Mouse (Mus musculus) megakaryocyte, adult 5-6 weeks (primary cell): ENCODE measurements at regions not wholly inside any gene's neighbourhood (a gene's known extent, or its start where the extent isn't known, plus 50 kb on each side); places are given as distances from the start of the nearest gene placed in this dataset.

Experiments
- ATAC-seq: 2 replicates; pipeline ENCODE4 v1.8.0; 2016; ENCODE audit warnings: mild to moderate bottlenecking, inconsistent platforms; ENCODE audit not compliant: poor library complexity, severe bottlenecking

GRCm38 (mm10) chr4:33552856-33553255 is 242.7 kb downstream of the Rngtt start:
- ATAC-seq, result no peak

DNA sequence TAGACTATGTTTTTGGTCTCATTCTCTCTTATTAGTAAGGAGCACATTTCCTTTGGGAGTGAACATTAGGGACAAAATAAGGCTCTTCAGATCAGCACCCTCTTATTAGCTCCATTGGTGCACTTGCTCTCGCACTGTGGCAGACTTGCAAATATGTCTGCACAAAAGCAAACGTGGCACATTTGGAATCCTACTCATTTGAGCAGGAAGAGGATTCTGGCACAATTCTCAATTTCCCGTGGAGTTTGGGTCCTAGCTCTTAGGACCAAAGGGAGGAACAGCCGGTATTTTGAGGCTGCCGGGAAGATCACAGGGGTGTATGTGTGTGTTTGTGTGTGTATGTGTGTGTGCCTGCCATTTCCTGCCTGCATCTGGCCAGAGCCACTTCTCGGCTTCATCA is 244.5 kb downstream of the Rngtt start:
- ATAC-seq, result no peak

DNA sequence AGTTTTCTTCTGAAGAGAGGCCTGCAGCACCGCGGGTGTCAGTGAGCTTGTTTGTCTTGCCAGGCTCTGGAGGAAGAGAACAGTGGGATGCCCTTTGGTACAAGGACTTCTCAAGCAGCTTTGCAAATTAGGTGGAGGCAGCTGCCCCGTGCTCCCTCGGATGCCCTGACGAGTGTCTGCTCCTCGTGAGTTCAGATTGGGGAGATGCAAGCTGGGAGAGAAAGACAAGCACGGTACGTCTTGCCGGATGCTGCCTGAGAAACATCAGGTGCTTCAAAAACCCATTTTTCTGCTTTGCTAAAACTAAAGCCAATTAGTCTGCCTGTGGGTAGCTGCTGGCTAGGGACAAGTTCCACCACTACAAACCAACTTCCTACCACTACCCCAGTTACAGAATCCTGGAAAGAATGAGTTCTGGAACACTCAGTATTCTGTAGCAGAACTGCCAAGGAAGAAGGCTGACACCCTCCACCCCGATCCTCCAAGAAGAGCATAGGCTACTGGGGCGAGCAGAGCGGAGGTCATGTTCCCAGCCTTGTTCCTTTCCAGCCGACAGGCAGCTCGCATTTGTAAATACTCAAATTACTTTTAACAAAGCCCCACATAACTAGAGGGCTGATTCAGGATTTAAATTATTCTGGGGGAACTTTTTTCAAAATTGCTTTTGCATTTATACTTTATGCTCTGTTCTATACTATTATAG is 245.3 kb downstream of the Rngtt start:
- no peak for ATAC-seq

DNA sequence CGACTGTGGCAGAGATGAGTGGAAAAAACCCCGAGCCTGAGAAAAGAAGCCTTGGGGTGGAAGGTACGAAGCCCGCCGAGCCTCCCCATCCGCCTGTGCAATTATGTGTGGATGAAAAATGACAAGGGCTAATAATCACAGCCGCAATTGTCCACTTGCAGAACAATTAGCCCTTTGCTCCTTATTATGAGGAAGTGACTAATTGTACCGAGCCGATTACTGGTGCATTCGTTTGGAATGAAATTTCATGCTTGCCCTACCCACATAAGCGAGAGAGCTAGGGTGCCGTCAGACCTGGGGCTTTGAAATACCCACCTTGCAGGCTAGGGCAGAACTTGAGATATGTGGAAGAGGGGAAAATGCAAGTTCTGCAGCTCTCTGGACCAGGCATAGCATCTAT is 245.9 kb downstream of the Rngtt start:
- ATAC-seq, result no peak

GRCm38 (mm10) chr4:33556661-33557540 is 246.8 kb downstream of the Rngtt start:
- no peak for ATAC-seq

- no peak for ATAC-seq
Observed at GRCm38 (mm10) chr4:33570274-33570673, 260.2 kb downstream of the Rngtt start.

GRCm38 (mm10) chr4:33571351-33571750 is 261.2 kb downstream of the Rngtt start:
- ATAC-seq, result no peak

DNA sequence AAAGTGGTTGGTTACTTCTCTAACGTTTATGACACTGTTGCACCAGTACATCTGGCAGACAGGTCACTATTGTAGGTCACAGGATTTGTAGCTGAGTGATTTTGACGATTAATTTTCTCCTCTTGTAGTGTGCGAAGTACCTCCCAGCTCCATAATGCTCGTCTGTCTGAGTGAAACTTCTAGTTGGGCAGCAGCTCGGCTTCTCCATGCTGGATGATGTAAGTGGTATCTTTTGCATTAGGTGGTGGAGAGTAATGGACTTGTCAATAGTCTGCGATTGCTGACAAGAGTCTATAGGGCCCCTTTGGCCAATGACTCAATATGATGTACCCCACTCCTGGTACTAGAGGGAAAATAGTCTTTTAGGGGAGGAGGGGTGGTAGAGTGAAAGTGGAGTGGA is 267.5 kb downstream of the Rngtt start:
- no peak for ATAC-seq

GRCm38 (mm10) chr4:33580491-33580890 is 270.4 kb downstream of the Rngtt start:
- ATAC-seq, result no peak

GRCm38 (mm10) chr4:33581180-33581591 is 271.1 kb downstream of the Rngtt start:
- ATAC-seq, result no peak

DNA sequence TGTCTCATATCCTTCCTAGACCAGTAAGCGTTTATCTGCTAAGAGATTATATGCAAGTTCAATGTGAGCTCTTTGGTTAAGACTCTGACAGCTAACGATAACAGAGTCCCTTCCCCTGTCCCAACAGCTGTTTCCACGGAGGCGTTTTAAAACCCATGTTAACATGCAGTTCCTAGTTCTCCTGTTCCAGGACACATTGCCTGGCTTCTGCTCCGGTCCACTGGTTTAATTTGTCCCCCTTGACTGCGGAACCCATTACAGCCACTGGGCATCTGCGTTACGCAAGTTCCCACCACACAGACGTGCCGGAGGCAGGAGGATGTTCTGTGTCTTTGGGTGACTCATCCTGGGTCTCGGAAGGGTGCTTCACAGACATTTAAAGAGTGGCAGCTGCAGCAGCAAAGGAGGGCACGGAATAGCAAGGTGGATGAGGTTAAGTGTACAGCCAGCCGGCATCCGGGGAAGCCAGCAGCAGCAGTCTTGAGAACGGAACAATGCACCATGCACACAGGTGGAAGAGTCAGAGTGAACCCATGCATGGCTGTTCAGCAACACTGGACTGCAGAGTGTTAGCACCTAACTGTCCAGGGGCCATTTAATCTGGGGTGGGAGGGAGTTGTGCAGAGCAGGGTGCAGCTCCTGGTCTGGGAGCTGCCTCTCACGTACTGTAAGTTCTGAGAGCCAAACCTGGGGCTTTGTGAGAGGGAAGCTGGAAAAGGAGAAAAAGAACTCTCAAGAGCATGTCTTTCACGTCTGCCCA is 271.8 kb downstream of the Rngtt start:
- ATAC-seq, result peak; percentile 57

DNA sequence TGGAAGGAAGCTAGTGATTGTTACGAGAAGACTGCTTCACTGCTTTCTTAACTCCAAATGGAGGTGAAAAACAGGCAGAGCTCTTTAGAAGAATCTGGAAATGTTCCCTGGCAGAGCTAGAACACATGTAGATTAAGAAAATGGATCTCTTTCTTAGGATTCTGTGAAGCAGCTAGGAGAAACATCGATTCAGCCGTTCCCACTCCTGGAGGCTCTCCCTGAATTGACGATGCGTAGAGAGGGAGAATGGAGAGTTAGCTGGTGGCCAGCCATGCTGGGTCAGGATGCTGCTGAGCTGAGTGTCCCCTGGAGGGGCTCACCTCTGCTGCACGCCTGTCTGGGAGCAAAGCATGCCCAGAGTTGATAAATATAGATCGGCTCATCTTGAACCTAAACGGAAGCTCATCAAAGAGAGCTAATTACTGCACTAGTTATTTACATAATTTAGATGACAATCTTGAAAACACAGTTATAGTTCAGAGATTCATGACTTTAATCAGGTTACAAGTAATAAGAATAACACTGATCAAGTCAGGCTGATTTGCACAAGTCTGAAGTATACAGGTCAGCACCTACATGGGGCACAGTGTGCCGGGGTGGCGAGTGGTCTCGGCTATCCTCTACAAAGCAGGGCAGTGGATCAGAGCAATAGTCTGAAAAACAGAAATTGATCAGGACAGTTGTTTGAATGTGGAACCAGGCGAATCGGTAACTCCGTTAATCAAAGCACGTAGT is 273.0 kb downstream of the Rngtt start:
- no peak for ATAC-seq

DNA sequence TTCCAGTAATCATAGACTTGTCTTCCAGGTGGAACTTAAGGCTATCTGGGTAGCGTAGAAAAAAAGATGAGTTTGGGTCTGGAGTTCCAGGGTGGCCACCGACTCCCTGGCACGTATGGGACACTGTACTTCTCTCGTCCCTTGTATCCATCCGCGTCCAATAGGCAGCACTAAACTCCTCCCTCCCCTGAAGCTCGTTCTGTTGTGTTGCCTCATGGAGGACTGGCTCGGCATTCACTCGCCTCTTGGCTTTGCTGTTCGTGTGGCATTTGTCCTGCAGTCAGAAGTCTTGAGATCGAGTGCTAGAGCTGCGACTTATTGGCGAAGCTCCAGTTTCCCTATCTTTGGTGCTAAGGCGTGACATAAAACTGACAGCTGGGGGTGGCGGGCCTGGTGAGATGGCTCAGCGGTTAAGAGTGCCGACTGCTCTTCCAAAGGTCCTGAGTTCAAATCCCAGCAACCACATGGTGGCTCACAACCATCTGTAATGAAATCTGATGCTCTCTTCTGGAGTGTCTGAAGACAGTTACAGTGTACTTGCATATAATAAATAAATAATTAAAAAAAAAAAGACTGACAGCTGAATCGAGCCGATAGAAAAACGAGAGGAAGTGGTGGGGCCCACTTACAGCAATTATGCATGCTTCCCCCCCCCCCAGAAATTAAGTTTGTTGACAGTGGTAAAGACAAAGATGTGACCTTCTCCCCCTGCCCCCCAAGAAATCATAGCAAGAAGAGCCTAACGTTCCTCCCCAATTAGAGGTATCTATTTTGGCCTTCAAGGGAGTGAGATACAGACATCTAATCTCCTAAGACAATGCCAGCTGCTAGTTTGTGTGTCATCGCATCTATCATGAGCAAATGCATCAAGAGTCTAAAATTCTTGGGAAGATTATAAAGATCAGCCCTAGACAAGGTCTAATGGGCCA is 274.1 kb downstream of the Rngtt start:
- no peak for ATAC-seq

- ATAC-seq, result no peak
Observed at GRCm38 (mm10) chr4:33585821-33586220, 275.7 kb downstream of the Rngtt start.

DNA sequence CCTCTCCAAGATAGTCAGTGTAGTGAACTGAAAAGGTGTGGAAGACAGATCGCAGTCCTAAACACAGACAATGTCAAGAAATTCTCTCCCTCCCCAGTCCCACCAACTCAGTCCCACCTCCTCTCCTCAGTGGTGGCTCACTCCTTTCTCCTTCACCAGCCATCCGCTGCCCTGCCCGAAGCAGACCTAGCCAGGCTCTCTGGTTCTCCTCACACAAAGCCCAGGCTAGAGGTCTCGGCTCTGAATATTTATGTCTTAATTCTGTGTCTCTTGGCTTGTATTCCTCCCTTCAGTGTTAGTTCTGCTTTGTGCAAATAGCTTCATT is 276.1 kb downstream of the Rngtt start:
- no peak for ATAC-seq

DNA sequence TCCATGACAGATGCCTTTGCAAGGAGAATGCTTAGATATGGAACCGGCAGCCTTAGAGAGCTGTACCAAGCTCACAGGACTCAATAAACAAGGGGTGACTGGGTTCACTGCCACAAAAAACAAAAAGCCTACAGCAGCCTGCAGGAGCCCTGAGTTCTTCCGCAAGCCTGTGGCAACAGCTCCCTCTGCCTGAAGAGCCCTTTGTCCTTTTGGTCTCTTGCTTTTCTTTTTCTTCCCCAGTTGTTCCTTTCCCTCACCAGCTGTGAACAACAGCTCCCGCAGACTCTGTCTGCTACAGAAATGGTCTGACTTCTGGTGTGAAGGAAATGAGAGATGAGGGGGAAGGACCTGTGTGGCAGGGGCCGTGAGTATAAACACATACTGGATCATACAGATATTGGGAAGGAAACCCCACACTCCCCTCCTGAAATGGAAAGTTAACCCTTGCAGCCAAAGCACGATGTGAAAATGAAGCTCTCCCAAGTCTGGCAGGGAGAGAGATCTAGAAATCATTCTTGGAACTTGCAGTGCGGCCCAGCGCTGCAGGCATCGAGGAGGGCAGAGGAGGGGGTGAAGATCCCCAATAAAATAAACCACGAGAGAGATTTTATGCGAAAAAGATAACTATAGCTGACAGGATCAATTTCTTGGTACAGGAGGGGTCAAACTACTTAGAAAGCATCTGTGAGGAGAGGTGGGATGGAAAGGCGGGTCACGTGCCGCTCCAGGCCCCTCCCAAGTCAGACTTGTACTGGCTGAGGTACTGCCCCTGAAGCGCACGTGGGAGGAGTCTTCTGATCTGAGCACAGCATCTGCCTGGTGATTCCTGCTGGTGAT is 276.7 kb downstream of the Rngtt start:
- ATAC-seq, result peak; percentile 27; the same call in 1 of the 2 replicates

DNA sequence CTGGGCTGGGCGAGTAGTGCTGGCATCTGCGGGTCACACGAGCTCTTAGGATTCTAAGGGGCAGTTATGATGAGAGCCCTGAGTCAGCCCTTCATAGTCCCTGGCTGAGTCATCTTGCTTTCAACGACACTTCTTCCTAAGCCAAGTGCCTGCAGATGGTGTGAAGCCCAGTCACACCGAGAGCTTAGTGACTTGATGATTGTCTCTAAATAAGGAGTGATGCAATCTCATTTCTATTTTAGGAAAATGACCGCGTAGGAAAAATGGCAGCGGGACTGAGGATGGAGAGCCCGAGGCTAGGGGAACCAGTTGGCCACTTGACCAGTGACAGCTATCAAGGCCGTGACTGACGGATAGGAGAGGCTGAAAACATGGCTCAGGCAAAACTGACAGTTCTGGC is 277.6 kb downstream of the Rngtt start:
- ATAC-seq, result no peak

GRCm38 (mm10) chr4:33588127-33588526 is 278.0 kb downstream of the Rngtt start:
- no peak for ATAC-seq

DNA sequence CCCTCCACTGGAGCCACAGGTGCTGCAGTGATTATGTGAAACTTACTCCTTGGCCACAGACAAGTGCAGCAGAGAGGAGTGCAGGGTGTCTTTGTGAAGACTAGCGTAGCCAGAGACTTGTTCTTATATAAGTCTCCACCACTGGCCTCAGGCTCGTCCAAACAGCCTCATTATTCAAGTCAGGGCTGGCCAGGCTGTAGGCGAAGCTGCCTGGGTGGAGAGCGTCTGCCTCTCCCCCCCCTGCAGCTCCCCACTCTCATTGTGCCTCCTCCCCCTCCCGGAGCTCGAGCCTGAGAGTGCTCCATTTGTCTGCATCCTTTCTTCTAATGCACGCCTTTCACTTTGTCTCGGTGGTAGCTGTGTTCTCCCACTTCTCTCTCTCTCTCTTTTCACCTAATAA is 279.1 kb downstream of the Rngtt start:
- ATAC-seq, result no peak
